Mouse (Mus musculus) heart, embryonic 16.5 days (tissue): ENCODE data around the gene Pafah1b3. TPM values are rescaled to one million over a fixed set of nuclear protein-coding genes. Genes with fewer than 3 reads are reported as not detected.
A peak's percentile ranks its signal among the peaks of the same experiment; 100 is the strongest.

ENCODE experiments used
- ATAC-seq: fragments of 200-750 bp; cut with Nextera tagmentation; replicated peaks from 2 replicates; pipeline ENCODE4 v1.8.0; 2017; ENCODE audit warnings: moderate number of reproducible peaks; ENCODE audit not compliant: insufficient read depth, low FRiP score; ENCODE audit errors: extremely low read depth
- H3K27ac ChIP-seq: fragments of 300-500 bp; sonication (generic); 2 replicates; pipeline ENCODE4 v1.5.1; 2014; ENCODE audit warnings: mild to moderate bottlenecking, low read length, control low read depth, moderate library complexity
- H3K27me3 ChIP-seq: fragments of 300-500 bp; sonication (generic); 2 replicates; pipeline ENCODE4 v1.6.1; 2014; ENCODE audit warnings: low read length, mixed read lengths; ENCODE audit not compliant: control insufficient read depth, insufficient read depth
- H3K36me3 ChIP-seq: fragments of 300-500 bp; sonication (generic); 2 replicates; pipeline ENCODE4 v1.6.1; 2014; ENCODE audit not compliant: control insufficient read depth, insufficient read depth
- H3K4me1 ChIP-seq: fragments of 300-500 bp; sonication (generic); 2 replicates; pipeline ENCODE4 v1.6.1; 2014; ENCODE audit warnings: low read length, mixed read lengths; ENCODE audit not compliant: control insufficient read depth, insufficient read depth
- H3K4me2 ChIP-seq: fragments of 300-500 bp; sonication (generic); 2 replicates; pipeline ENCODE4 v1.6.1; 2014; ENCODE audit warnings: low read depth, mild to moderate bottlenecking, control low read depth, low read length
- H3K4me3 ChIP-seq: fragments of 300-500 bp; sonication (generic); 2 replicates; pipeline ENCODE4 v1.5.1; 2014; ENCODE audit warnings: mild to moderate bottlenecking, control low read depth, low read length
- H3K9ac ChIP-seq: fragments of 300-500 bp; sonication (generic); 2 replicates; pipeline ENCODE4 v1.6.1; 2014; ENCODE audit warnings: low read length, control low read depth
- H3K9me3 ChIP-seq: fragments of 300-500 bp; sonication (generic); replicated peaks from 2 replicates; pipeline ENCODE4 v1.6.1; 2016; ENCODE audit warnings: low read length; ENCODE audit not compliant: control insufficient read depth
- WGBS: fragments of 180-500 bp; shearing (Covaris S2); extraction: QIAGEN DNeasy Blood & Tissue Kit; methylation state at CpG from one replicate; pipeline ENCODE4 v1.1.7; 2014; 5-methylcytosine and 5-hydroxymethylcytosine counted together
- polyA plus RNA-seq: library from polyadenylated mRNA; unstranded; fragments of >200 nt; fragmentation: Nextera tagmentation; extraction: Ambion mirVana; gene quantifications from 2 replicates; pipeline ENCODE4 v1.2.1, GENCODE M21; 2015

Pafah1b3 gene
- polyA plus RNA-seq, 1 experiment from 2014 or later, result 111 TPM

DNA sequence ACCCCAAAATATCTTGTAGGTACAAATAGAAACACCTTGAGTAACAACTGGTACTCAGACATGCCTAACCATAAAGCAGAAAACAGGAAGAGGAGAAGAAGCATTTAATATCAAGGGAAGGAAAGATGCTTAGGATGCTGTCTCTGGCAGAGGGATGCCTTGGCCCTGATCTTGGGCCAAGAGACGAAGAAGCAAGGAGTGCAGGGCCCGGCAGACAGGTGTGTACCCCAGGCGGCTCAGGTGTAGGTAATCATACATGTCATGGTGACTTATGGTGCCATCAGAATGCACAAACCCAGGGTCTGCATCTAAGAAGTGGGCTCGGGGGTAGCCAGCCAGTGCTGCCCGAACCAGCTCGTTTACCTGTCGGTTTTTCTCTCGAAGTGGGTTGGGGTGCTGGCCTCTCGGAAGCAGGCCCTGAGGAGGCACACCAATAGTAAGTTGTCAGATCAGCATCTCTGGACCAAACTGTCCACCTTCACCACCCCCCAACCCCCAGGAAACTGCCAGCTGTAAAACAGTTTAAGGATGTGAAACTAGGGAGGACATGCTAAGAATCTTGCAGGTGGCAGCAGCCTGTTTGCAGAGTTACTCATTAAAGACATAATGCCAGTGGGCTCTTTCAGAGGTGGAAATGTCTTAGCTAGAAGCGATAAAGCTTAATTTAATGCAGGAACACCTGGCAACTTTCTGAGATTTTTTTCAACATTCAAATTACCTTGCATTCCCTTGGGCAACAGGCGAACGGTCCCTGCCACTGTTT lies 2.6 kb downstream of the Pafah1b3 start:
- H3K9me3 ChIP-seq, result no peaks in the 10 kb centered on the region
- H3K9ac ChIP-seq, result no peak overlapping the region
- no peak for ATAC-seq
- H3K4me3 ChIP-seq, result no peak overlapping the region
- WGBS, result 92% methylated on average over 12 of the region's 12 CpGs
- peaks cover 40% of the 10 kb centered on the region for H3K36me3 ChIP-seq
- no peak overlapping the region for H3K4me2 ChIP-seq
- no peak overlapping the region for H3K27ac ChIP-seq
- H3K27me3 ChIP-seq, result no peaks in the 10 kb centered on the region
- H3K4me1 ChIP-seq, result peaks cover 21% of the 10 kb centered on the region

DNA sequence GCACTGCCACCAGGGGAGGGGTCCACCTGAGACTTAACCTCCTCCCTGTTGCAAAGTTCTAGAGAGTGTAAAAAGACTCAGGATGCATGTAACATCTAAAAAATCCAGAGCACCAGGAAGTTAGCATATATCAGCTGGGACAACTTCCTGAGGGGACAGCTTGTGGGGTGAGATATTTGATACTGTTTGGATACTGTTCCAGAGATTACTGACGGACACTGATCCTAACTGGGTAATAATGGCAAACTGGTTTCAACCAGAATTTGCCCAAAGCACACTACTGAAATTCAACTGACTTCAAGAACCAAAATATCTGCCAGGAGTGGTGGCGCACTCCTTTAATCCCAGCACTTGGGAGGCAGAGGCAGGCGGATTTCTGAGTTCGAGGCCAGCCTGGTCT lies 3.3 kb downstream of the Pafah1b3 start:
- ATAC-seq, result no peak
- H3K4me1 ChIP-seq, result peaks cover 21% of the 10 kb centered on the region
- H3K9ac ChIP-seq, result no peak overlapping the region
- no peak overlapping the region for H3K4me2 ChIP-seq
- no peaks in the 10 kb centered on the region for H3K9me3 ChIP-seq
- WGBS, result 87% methylated on average over 4 of the region's 4 CpGs
- H3K27me3 ChIP-seq, result no peaks in the 10 kb centered on the region
- H3K36me3 ChIP-seq, result peaks cover 47% of the 10 kb centered on the region
- no peak overlapping the region for H3K27ac ChIP-seq
- no peak overlapping the region for H3K4me3 ChIP-seq

DNA sequence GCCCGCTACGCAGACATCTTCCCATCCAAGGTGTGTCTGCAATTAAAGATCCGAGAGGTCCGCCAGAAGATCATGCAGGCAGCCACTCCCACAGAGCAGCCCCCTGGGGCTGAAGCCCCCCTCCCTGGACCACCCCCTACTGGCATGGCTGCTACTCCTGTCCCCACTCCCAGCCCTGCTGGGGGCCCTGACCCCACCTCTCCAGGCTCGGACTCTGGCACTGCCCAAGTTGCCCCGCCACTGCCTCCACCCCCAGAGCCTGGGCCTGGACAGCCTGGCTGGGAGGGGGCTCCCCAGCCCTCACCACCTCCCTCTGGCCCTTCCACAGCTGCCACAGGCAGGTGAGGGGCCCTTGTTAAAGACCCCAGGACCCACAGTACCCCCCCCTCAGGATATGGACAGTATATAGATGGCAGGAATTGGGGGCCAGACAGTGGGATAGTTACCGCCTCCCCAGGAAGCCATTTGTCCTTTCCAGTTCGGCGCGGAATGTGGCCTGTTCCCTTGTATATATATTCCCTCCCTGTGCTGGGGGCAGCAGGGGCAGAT lies 4.5 kb downstream of the Pafah1b3 start:
- no peak overlapping the region for H3K4me3 ChIP-seq
- no peak overlapping the region for H3K27ac ChIP-seq
- no peaks in the 10 kb centered on the region for H3K9me3 ChIP-seq
- peaks cover 21% of the 10 kb centered on the region for H3K4me1 ChIP-seq
- WGBS, result 68% methylated on average over 10 of the region's 10 CpGs
- ATAC-seq, result no peak
- H3K36me3 ChIP-seq, result peaks cover 59% of the 10 kb centered on the region
- no peaks in the 10 kb centered on the region for H3K27me3 ChIP-seq
- H3K9ac ChIP-seq, result no peak overlapping the region
- H3K4me2 ChIP-seq, result no peak overlapping the region

- H3K27me3 ChIP-seq, result no peaks in the 10 kb centered on the region
- H3K4me2 ChIP-seq, result no peak overlapping the region
- peaks cover 17% of the 10 kb centered on the region for H3K4me1 ChIP-seq
- H3K4me3 ChIP-seq, result no peak overlapping the region
- no peak for ATAC-seq
- H3K36me3 ChIP-seq, result peaks cover 69% of the 10 kb centered on the region
- no peak overlapping the region for H3K9ac ChIP-seq
- WGBS, result 65% methylated on average over 7 of the region's 7 CpGs
- H3K9me3 ChIP-seq, result no peaks in the 10 kb centered on the region
- no peak overlapping the region for H3K27ac ChIP-seq
Observed at GRCm38 (mm10) chr7:25292107-25292506, 5.7 kb downstream of the Pafah1b3 start.

DNA sequence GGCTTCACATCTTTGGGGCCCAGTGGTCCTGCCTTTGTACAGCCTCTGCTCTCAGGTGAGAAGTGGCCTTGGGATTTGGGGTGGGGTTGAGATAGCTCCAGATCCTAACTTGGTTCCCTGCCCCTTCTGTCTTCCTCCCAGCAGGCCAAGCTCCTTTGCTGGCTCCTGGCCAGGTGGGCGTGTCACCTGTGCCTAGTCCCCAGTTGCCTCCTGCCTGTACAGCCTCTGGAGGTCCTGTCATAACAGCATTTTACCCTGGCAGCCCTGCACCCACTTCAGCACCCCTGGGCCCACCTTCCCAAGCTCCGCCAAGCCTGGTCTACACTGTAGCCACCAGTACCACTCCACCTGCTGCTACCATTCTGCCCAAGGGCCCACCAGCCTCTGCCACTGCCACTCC lies 6.9 kb downstream of the Pafah1b3 start:
- no peak overlapping the region for H3K4me2 ChIP-seq
- no peak overlapping the region for H3K9ac ChIP-seq
- no peak overlapping the region for H3K27ac ChIP-seq
- H3K9me3 ChIP-seq, result no peaks in the 10 kb centered on the region
- WGBS, result 60% methylated on average over 2 of the region's 2 CpGs
- H3K36me3 ChIP-seq, result peaks cover 81% of the 10 kb centered on the region
- no peaks in the 10 kb centered on the region for H3K27me3 ChIP-seq
- peaks cover 9% of the 10 kb centered on the region for H3K4me1 ChIP-seq
- H3K4me3 ChIP-seq, result no peak overlapping the region
- 0 out of 2 replicates have a peak, but pooled peaks have one; percentile 30 for ATAC-seq

- H3K9ac ChIP-seq, result no peak overlapping the region
- peaks cover 86% of the 10 kb centered on the region for H3K36me3 ChIP-seq
- no peak overlapping the region for H3K4me2 ChIP-seq
- H3K4me1 ChIP-seq, result peaks cover 9% of the 10 kb centered on the region
- H3K27me3 ChIP-seq, result no peaks in the 10 kb centered on the region
- 92% methylated on average over 1 of the region's 1 CpGs for WGBS
- H3K27ac ChIP-seq, result no peak overlapping the region
- no peak overlapping the region for H3K4me3 ChIP-seq
- ATAC-seq, result 0 out of 2 replicates have a peak, but pooled peaks have one; percentile 1
- no peaks in the 10 kb centered on the region for H3K9me3 ChIP-seq
Observed at GRCm38 (mm10) chr7:25290463-25290862, 7.3 kb downstream of the Pafah1b3 start.

DNA sequence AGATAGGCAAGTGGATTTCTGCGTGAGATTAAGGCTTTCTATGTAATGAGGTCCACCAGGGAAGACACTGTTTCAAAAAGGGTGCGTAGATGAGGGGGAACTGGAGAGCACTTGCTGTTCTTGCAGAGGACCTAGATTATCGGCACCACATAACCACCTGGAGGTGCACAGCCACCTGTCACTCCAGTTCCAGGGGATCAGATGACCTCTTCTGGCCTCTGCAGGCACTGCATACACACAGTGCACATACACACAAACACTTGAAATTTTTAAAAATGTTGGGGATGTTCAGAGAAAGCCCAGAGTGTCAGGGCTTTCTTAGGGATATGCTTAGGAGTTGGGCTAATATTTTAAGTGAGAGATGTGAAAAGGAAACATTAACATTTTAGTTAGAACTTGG lies 7.9 kb downstream of the Pafah1b3 start:
- Histone ChIP-seq H3K9ac (no peak overlapping the region), H3K27me3 (no peaks in the 10 kb centered on the region), H3K27ac (no peak overlapping the region), H3K9me3 (no peaks in the 10 kb centered on the region), H3K4me2 (no peak overlapping the region), H3K4me1 (peaks cover 9% of the 10 kb centered on the region), H3K36me3 (peaks cover 91% of the 10 kb centered on the region), H3K4me3 (no peak overlapping the region)
- no peak for ATAC-seq
- WGBS, result 98% methylated on average over 3 of the region's 3 CpGs

GRCm38 (mm10) chr7:25288721-25289120 lies 9.1 kb downstream of the Pafah1b3 start:
- no peak overlapping the region for H3K4me3 ChIP-seq
- no peak overlapping the region for H3K27ac ChIP-seq
- peaks cover 85% of the 10 kb centered on the region for H3K36me3 ChIP-seq
- WGBS, result 86% methylated on average over 3 of the region's 3 CpGs
- no peak for ATAC-seq
- H3K4me1 ChIP-seq, result peaks cover 19% of the 10 kb centered on the region
- no peak overlapping the region for H3K4me2 ChIP-seq
- H3K9ac ChIP-seq, result no peak overlapping the region
- no peaks in the 10 kb centered on the region for H3K27me3 ChIP-seq
- H3K9me3 ChIP-seq, result no peaks in the 10 kb centered on the region

GRCm38 (mm10) chr7:25288011-25288410 lies 9.8 kb downstream of the Pafah1b3 start:
- no peaks in the 10 kb centered on the region for H3K9me3 ChIP-seq
- H3K9ac ChIP-seq, result no peak overlapping the region
- ATAC-seq, result no peak
- no peaks in the 10 kb centered on the region for H3K27me3 ChIP-seq
- H3K27ac ChIP-seq, result no peak overlapping the region
- H3K4me1 ChIP-seq, result peaks cover 23% of the 10 kb centered on the region
- WGBS, result 93% methylated on average over 12 of the region's 12 CpGs
- no peak overlapping the region for H3K4me2 ChIP-seq
- no peak overlapping the region for H3K4me3 ChIP-seq
- H3K36me3 ChIP-seq, result peaks cover 81% of the 10 kb centered on the region
